Mouse (Mus musculus): ENCODE results near the gene Fam81a. TPM values are rescaled to one million over a fixed set of nuclear protein-coding genes. Genes with fewer than 3 reads are reported as not detected.

The Fam81a gene
- polyA plus RNA-seq, 1 experiment = 5.0 TPM

DNA sequence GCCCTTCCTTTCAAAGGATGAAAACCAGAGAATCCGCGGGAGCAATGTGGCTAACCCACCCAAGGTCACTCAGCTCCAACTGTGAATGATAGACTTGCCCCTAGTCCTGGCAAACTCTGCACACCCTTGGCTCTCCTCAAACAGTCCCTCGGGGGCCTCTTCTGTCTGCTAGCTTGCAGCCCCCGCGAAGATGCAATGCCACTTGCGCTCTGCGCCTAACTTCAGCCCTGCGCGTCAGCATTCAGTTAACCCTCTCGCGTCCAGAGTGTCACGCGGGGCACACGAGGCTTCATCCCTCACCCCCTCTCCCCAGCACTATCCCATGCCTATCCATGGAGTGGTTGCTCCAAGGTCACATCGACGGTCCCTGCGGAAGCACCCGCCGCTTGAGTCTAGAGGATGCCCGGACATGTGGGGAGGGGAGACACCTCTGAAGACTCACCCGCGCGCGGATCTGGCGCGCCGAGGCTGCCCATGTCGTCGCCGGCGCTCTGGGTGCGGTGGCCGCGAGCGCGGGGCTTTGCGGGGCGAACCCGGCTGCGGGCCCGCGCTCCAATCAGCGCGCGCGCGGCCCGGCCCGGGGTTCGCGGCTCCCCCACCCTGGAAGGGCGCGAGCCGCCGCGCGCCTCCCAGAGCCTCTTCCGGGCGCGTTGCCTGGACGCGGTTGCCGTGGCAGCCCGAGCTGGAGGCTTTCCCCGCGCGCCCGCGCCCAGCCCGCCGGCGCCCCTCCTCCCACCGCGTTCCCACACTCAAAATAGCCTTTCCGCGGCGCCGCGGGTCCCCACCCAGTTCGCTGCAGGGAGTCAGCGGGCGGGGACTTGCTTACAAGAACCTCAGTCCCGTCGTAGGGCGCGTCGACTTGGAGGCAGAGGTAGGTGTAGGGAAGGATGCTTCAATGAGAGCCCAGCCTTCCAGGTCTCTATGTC, 1.2 kb downstream of the Fam81a start:
- no peak for TF ChIP-seq CTCF (IDR thresholded peaks at IDR 0.05; ENCODE audit: borderline replicate concordance, extremely low read depth, insufficient read depth, insufficient read length)
- no peak for TF ChIP-seq POLR2A (IDR thresholded peaks at IDR 0.05; ENCODE audit: borderline replicate concordance, extremely low read depth, insufficient read depth, insufficient read length, poor library complexity, severe bottlenecking)
- peak; percentile 84 for DNase-seq (ENCODE audit: low read depth)

DNA sequence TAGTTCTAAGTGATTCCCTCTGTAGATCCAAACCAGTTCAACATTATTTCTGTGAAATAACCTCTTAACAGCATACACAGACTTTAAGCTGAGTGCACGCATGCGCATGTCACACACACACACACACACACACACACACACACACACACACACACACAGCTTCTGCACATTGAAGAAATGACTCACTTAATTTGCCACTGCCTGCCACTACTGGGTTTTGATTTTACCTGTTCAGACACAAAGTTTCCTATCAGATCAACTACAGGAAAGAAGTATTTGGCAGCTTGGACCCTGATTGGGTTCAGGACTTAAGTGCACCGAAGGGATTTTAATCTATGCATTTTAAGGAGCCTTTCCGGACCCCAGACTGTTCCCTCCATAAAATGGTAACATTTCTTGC, 2.0 kb downstream of the Fam81a start:
- no peak for TF ChIP-seq POLR2A (IDR thresholded peaks at IDR 0.05; ENCODE audit: borderline replicate concordance, extremely low read depth, insufficient read depth, insufficient read length, poor library complexity, severe bottlenecking)
- TF ChIP-seq CTCF (IDR thresholded peaks at IDR 0.05; ENCODE audit: borderline replicate concordance, extremely low read depth, insufficient read depth, insufficient read length) = no peak
- no peak for DNase-seq (ENCODE audit: low read depth)

DNA sequence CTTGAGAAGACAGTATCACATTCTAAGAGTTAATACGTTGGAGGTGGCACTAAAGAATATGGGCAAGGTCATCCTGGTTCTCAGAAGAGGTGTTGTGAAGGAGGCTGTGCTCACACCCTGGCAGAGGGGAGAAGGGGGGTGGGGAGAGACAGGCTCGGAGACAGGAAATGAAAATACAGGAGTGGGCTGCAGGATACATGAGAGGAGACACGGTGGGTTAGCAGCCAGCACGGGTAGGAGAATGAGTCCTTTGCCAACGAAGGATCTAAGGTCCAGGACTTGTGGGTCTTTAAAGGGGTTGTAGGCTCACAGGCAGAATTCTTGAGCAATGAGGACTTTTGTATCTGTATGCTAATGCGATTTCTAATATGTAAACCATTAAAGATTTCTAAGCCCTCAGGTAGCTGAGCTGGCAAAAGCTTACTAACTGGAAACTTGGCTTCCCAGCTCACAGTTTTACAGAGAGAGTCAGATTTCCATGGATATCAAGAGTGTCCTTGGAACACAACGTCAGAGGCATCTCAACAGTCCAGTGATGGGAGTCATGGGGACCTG, 3.0 kb downstream of the Fam81a start:
- DNase-seq (ENCODE audit: low read depth) = no peak
- TF ChIP-seq CTCF (IDR thresholded peaks at IDR 0.05; ENCODE audit: borderline replicate concordance, extremely low read depth, insufficient read depth, insufficient read length) (no peak), POLR2A (IDR thresholded peaks at IDR 0.05; ENCODE audit: borderline replicate concordance, extremely low read depth, insufficient read depth, insufficient read length, poor library complexity, severe bottlenecking) (no peak)

DNA sequence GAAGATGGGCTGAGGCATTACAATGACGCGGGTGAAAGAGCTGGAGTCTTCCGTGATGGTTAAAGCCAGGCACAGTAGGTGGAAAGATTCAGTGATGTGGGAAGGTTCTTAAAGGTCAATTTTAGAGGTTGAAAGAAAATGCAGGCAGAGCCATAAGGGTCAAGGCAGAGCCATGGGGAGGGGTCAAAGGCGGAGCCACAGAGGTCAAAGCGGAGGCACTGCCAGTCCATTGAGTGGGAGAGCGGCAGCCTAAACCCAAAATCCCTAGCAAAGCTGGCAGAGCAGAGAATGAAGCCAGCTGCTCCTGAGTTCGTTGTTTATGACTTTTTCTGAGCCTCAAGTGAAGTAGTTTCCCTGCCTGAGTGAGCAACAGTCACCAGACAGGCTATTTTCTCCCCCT, 3.8 kb downstream of the Fam81a start:
- no peak for TF ChIP-seq POLR2A (IDR thresholded peaks at IDR 0.05; ENCODE audit: borderline replicate concordance, extremely low read depth, insufficient read depth, insufficient read length, poor library complexity, severe bottlenecking)
- no peak for TF ChIP-seq CTCF (IDR thresholded peaks at IDR 0.05; ENCODE audit: borderline replicate concordance, extremely low read depth, insufficient read depth, insufficient read length)
- DNase-seq (ENCODE audit: low read depth) = no peak

DNA sequence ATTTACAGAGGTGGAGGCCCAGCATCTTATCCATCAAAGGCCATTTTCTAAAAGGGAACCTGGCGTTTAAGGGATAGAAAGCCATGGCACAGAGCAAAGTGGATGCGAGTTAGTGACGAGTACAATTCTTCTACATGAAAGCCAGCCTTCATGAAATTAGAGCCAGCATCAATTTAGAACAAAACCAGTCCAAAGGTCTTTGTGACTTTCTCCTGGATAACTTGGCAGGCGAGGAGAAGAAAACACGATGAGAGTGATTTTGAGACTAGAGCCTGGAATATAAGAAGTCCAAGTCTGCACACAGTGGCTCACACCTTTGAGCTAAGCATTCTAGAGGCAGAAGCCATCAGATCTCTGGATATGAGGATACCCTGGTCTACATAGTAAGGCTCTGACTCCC, 4.4 kb downstream of the Fam81a start:
- no peak for DNase-seq (ENCODE audit: low read depth)
- TF ChIP-seq POLR2A (IDR thresholded peaks at IDR 0.05; ENCODE audit: borderline replicate concordance, extremely low read depth, insufficient read depth, insufficient read length, poor library complexity, severe bottlenecking) (no peak), CTCF (IDR thresholded peaks at IDR 0.05; ENCODE audit: borderline replicate concordance, extremely low read depth, insufficient read depth, insufficient read length) (no peak)

DNA sequence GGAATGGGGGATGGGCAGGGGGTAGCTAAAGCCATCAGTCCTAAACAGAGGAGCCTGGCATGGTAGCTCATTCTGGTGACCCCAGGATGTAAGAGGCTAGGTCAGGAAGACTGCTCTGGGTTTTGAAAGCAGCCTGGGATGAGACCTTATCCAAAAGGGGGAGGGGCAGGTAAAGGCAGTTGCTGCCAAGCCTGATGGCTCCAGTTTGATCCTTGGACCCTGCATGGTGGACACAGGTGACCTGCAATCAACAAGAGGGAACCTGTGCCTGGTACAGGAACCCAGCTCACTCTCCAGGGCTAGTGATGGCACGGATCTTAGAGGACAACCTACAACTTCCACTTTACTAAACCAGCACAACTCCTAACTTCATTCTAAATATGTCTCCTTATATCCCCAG, 7.2 kb downstream of the Fam81a start:
- DNase-seq (ENCODE audit: low read depth) = no peak
- TF ChIP-seq CTCF (IDR thresholded peaks at IDR 0.05; ENCODE audit: borderline replicate concordance, extremely low read depth, insufficient read depth, insufficient read length) = no peak
- TF ChIP-seq POLR2A (IDR thresholded peaks at IDR 0.05; ENCODE audit: borderline replicate concordance, extremely low read depth, insufficient read depth, insufficient read length, poor library complexity, severe bottlenecking) = no peak

DNA sequence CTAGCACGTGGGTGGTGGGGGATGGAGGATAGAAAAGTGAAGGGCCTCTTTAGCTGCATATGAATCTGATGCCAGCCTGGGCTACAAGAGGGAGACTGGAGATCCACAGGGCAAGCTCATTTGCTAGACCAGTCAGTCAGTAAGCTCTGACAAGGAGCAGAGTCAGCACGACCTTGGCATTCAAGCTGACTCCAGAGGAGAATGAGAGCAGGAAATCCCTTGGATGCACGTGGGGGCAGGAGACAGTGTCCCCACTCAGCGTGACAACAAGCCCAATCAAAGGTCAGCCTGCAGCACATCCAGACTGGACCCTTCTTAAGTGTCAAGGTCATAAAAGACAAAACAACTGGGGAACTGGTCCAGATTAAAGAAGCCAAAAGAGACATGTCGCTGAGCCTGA, 7.6 kb downstream of the Fam81a start:
- no peak for DNase-seq (ENCODE audit: low read depth)
- TF ChIP-seq CTCF (IDR thresholded peaks at IDR 0.05; ENCODE audit: borderline replicate concordance, extremely low read depth, insufficient read depth, insufficient read length) (no peak), POLR2A (IDR thresholded peaks at IDR 0.05; ENCODE audit: borderline replicate concordance, extremely low read depth, insufficient read depth, insufficient read length, poor library complexity, severe bottlenecking) (no peak)

DNA sequence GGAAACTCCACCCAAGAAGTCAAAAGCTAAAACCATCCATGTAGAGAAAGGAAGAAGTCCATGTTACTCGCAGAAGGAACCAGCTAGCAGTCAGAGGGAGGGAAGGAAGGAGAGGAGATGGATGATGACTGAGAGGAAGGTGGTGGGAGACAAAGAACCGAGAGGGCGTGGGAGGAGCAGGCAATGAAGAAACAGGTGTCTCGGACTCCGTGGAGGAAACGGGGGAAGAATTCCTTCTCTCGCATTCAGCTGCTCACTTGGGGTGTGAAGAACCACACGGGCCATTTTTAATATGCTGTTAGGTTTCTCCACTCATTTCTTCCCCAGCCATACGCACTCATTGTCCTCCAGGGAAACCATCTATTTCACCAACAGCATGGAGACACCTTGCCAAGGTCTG, 8.1 kb downstream of the Fam81a start:
- TF ChIP-seq CTCF (IDR thresholded peaks at IDR 0.05; ENCODE audit: borderline replicate concordance, extremely low read depth, insufficient read depth, insufficient read length) = no peak
- TF ChIP-seq POLR2A (IDR thresholded peaks at IDR 0.05; ENCODE audit: borderline replicate concordance, extremely low read depth, insufficient read depth, insufficient read length, poor library complexity, severe bottlenecking) = no peak
- DNase-seq (ENCODE audit: low read depth) = no peak

DNA sequence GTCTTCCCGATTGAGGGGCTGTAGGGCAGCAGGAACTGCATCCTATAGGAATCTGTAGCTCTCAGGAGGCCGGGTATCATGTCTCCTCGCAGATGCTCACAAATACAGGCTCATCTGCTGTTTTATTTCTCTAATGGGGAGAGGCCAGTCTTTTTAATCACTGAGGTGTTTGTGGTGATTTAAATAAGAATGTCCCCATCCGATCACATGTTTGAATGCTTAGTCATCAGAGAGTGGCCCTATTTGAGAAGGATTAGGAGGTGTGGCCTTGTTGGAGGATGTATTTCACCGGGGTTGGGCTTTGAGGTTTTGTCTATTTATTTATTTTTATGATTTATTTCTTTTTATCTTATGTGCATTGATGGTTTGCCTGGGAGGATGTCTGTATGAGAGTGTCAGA, 11.6 kb downstream of the Fam81a start:
- TF ChIP-seq POLR2A (IDR thresholded peaks at IDR 0.05; ENCODE audit: borderline replicate concordance, extremely low read depth, insufficient read depth, insufficient read length, poor library complexity, severe bottlenecking) = no peak
- no peak for DNase-seq (ENCODE audit: low read depth)

DNA sequence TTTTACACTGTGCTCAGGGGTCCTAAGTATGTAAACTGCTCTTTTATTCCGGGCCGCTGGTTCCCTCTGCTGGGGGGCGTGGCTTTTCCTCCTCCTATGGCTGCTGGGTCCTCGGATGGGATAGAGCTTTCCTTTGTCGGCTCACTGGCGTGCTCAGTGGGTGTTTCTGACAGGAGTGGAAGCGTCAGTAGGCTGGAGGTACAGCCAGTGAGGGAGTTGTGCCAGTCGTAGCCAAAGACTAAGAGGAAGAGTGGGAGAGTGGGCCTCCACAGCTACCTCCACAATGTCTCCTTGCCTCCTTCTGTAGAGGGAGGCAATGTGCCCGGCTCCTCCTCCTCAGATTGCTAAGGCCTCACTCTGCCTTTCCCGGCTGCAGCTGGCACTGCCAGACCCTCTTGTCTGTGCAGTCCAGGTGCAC, 30.5 kb downstream of the Fam81a start:
- DNase-seq (ENCODE audit: low read depth) = peak; percentile 78
- TF ChIP-seq CTCF (IDR thresholded peaks at IDR 0.05; ENCODE audit: borderline replicate concordance, extremely low read depth, insufficient read depth, insufficient read length) = no peak
- TF ChIP-seq POLR2A (IDR thresholded peaks at IDR 0.05; ENCODE audit: borderline replicate concordance, extremely low read depth, insufficient read depth, insufficient read length, poor library complexity, severe bottlenecking) = no peak

DNA sequence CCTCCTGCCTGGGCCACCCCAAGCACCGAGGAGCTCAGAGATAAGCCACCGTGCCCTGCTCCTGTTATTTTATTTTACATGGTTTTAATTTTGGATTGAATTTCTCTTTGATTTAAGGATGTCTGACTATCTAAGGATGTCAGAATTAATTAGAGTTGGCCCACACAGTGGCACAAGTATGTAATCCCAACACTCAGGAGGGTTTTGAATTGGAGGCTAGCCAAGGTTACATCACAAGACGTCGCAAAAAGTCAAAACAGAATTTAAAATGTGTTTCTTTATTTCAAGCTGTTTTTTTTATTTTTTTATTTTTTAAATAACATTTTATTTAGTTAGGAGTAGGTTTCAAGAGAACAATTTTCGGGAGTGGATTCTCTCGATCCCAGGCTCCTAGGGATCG, 31.5 kb downstream of the Fam81a start:
- TF ChIP-seq POLR2A (IDR thresholded peaks at IDR 0.05; ENCODE audit: borderline replicate concordance, extremely low read depth, insufficient read depth, insufficient read length, poor library complexity, severe bottlenecking) = no peak
- no peak for TF ChIP-seq CTCF (IDR thresholded peaks at IDR 0.05; ENCODE audit: borderline replicate concordance, extremely low read depth, insufficient read depth, insufficient read length)
- peak; percentile 69 for DNase-seq (ENCODE audit: low read depth)

DNA sequence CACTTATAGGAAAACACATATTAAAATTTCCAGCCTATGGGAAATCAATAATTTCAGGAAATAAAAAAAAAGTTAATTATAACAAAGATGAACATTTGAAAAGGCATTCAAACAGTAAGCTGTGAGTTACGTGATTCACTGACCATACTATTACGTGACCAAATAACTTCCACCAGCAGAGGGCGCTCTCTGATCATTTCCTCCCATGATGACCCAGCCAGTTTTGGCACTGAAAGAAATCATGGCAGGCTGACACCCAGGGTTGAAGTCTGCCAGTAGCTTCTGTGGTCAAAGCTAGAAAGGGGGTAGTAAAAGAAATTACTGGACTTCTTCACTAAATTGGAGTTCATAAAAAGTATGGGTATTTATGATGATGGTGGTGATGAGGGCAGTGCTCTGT, 33.1 kb downstream of the Fam81a start:
- DNase-seq (ENCODE audit: low read depth) = peak; percentile 88
- TF ChIP-seq POLR2A (IDR thresholded peaks at IDR 0.05; ENCODE audit: borderline replicate concordance, extremely low read depth, insufficient read depth, insufficient read length, poor library complexity, severe bottlenecking) (no peak), CTCF (IDR thresholded peaks at IDR 0.05; ENCODE audit: borderline replicate concordance, extremely low read depth, insufficient read depth, insufficient read length) (peak; percentile 84; the same call in 1 of the 2 replicates)
